Mouse (Mus musculus) embryonic facial prominence, embryonic 15.5 days (tissue): Measurements from ENCODE around the gene Xpc. TPM values are rescaled to one million over a fixed set of nuclear protein-coding genes. Genes with fewer than 3 reads are reported as not detected.
"Not testable (repeated sequence)": the region's sequence is repeated elsewhere in the genome, so short reads cannot be mapped to it uniquely, and the experiment has no call there.

Experiments
- ATAC-seq: fragments of 200-750 bp; cut with Nextera tagmentation; 2 replicates; pipeline ENCODE4 v1.8.0; 2017; ENCODE audit warnings: low read depth, moderate TSS enrichment; ENCODE audit not compliant: insufficient number of reproducible peaks, low FRiP score, low TSS enrichment
- H3K27ac ChIP-seq: fragments of 300-500 bp; sonication (generic); replicated peaks from 2 replicates; pipeline ENCODE4 v1.5.1; 2015; ENCODE audit warnings: mild to moderate bottlenecking, inconsistent platforms
- H3K27me3 ChIP-seq: fragments of 300-500 bp; sonication (generic); 2 replicates; pipeline ENCODE4 v1.6.1; 2015; ENCODE audit warnings: inconsistent platforms
- H3K36me3 ChIP-seq: fragments of 300-500 bp; sonication (generic); 2 replicates; pipeline ENCODE4 v1.6.1; 2015; ENCODE audit warnings: mild to moderate bottlenecking, inconsistent platforms
- H3K4me1 ChIP-seq: fragments of 300-500 bp; sonication (generic); 2 replicates; pipeline ENCODE4 v1.6.1; 2015; ENCODE audit warnings: inconsistent platforms
- H3K4me2 ChIP-seq: fragments of 300-500 bp; sonication (generic); replicated peaks from 2 replicates; pipeline ENCODE4 v1.6.1; 2015; ENCODE audit warnings: mild to moderate bottlenecking, inconsistent platforms
- H3K4me3 ChIP-seq: fragments of 300-500 bp; sonication (generic); replicated peaks from 2 replicates; pipeline ENCODE4 v1.5.1; 2015; ENCODE audit warnings: mild to moderate bottlenecking, inconsistent platforms
- H3K9ac ChIP-seq: fragments of 300-500 bp; sonication (generic); 2 replicates; pipeline ENCODE4 v1.6.1; 2015; ENCODE audit warnings: inconsistent platforms
- H3K9me3 ChIP-seq: fragments of 300-500 bp; sonication (generic); replicated peaks from 2 replicates; pipeline ENCODE4 v1.6.1; 2016; ENCODE audit warnings: inconsistent platforms
- WGBS: fragments of 180-500 bp; shearing (Covaris S2); methylation state at CpG from one replicate; pipeline ENCODE4 v1.1.7; 2015; 5-methylcytosine and 5-hydroxymethylcytosine counted together
- polyA plus RNA-seq: library from polyadenylated mRNA; unstranded; fragments of >200 nt; fragmentation: Nextera tagmentation; extraction: Ambion mirVana; gene quantifications from 2 replicates; pipeline ENCODE4 v1.2.1, GENCODE M21; 2015

The Xpc gene
- polyA plus RNA-seq, 1 experiment from 2014 or later, result 19.7 TPM

GRCm38 (mm10) chr6:91471427-91471826 is 44.3 kb downstream of the Xpc start:
- Histone ChIP-seq H3K36me3 (peaks cover 17% of the 10 kb centered on the region), H3K4me1 (peaks cover 23% of the 10 kb centered on the region)
- not testable (repeated sequence) for H3K4me2 ChIP-seq, H3K27ac ChIP-seq, ATAC-seq, H3K27me3 ChIP-seq, H3K9me3 ChIP-seq, H3K9ac ChIP-seq, H3K4me3 ChIP-seq
- WGBS, result 84% methylated on average over 3 of the region's 3 CpGs

- 76% methylated on average over 2 of the region's 2 CpGs for WGBS
- no peak overlapping the region for H3K27ac ChIP-seq
- no peak overlapping the region for H3K4me3 ChIP-seq
- peaks cover 20% of the 10 kb centered on the region for H3K36me3 ChIP-seq
- H3K9ac ChIP-seq, result no peak overlapping the region
- no peaks in the 10 kb centered on the region for H3K9me3 ChIP-seq
- no peak overlapping the region for H3K4me2 ChIP-seq
- H3K27me3 ChIP-seq, result no peaks in the 10 kb centered on the region
- ATAC-seq, result no peak
- peaks cover 23% of the 10 kb centered on the region for H3K4me1 ChIP-seq
These were observed 45.0 kb downstream of the Xpc start for GRCm38 (mm10) chr6:91470712-91471111.

GRCm38 (mm10) chr6:91467106-91467505 is 48.6 kb downstream of the Xpc start:
- Histone ChIP-seq H3K4me1 (0 out of 2 replicates have a peak, but pooled peaks cover 5% of the 10 kb centered on the region), H3K4me3 (no peak overlapping the region), H3K9ac (no peak overlapping the region), H3K9me3 (no peaks in the 10 kb centered on the region), H3K36me3 (peaks cover 47% of the 10 kb centered on the region), H3K4me2 (no peak overlapping the region), H3K27ac (no peak overlapping the region), H3K27me3 (no peaks in the 10 kb centered on the region)
- WGBS, result 76% methylated on average over 1 of the region's 1 CpGs
- no peak for ATAC-seq

- Histone ChIP-seq H3K27me3 (no peaks in the 10 kb centered on the region), H3K36me3 (peaks cover 47% of the 10 kb centered on the region), H3K27ac (no peak overlapping the region), H3K9me3 (no peaks in the 10 kb centered on the region), H3K4me1 (no peaks in the 10 kb centered on the region), H3K4me2 (no peak overlapping the region), H3K4me3 (no peak overlapping the region), H3K9ac (no peak overlapping the region)
- ATAC-seq, result no peak
- WGBS, result 85% methylated on average over 2 of the region's 2 CpGs
These were observed 49.9 kb downstream of the Xpc start for GRCm38 (mm10) chr6:91465756-91466155.

GRCm38 (mm10) chr6:91459471-91459870 is 56.2 kb downstream of the Xpc start:
- Histone ChIP-seq H3K9me3 (no peaks in the 10 kb centered on the region), H3K9ac (no peak overlapping the region), H3K4me1 (no peaks in the 10 kb centered on the region), H3K27ac (no peak overlapping the region), H3K4me2 (no peak overlapping the region), H3K4me3 (no peak overlapping the region), H3K36me3 (peaks cover 15% of the 10 kb centered on the region; the same call in 1 of the 2 replicates), H3K27me3 (no peaks in the 10 kb centered on the region)
- ATAC-seq, result no peak
- WGBS, result 82% methylated on average over 1 of the region's 1 CpGs

- WGBS, result 40% methylated on average over 5 of the region's 5 CpGs
- H3K27me3 ChIP-seq, result no peaks in the 10 kb centered on the region
- H3K27ac ChIP-seq, result no peak overlapping the region
- H3K9ac ChIP-seq, result no peak overlapping the region
- H3K4me2 ChIP-seq, result no peak overlapping the region
- no peaks in the 10 kb centered on the region for H3K9me3 ChIP-seq
- no peaks in the 10 kb centered on the region for H3K4me1 ChIP-seq
- no peaks in the 10 kb centered on the region for H3K36me3 ChIP-seq
- ATAC-seq, result no peak
- no peak overlapping the region for H3K4me3 ChIP-seq
These were observed 61.1 kb downstream of the Xpc start for GRCm38 (mm10) chr6:91454546-91454945.

GRCm38 (mm10) chr6:91452056-91452455 is 63.6 kb downstream of the Xpc start:
- no peaks in the 10 kb centered on the region for H3K36me3 ChIP-seq
- H3K9ac ChIP-seq, result no peak overlapping the region
- H3K4me3 ChIP-seq, result no peak overlapping the region
- H3K4me2 ChIP-seq, result no peak overlapping the region
- ATAC-seq, result no peak
- no peaks in the 10 kb centered on the region for H3K4me1 ChIP-seq
- H3K27ac ChIP-seq, result no peak overlapping the region
- 0 out of 2 replicates have a peak, but pooled peaks cover 4% of the 10 kb centered on the region for H3K27me3 ChIP-seq
- WGBS, result 44% methylated on average over 1 of the region's 1 CpGs
- H3K9me3 ChIP-seq, result no peaks in the 10 kb centered on the region

GRCm38 (mm10) chr6:91449472-91450225 is 66.0 kb downstream of the Xpc start:
- Histone ChIP-seq H3K4me1 (no peaks in the 10 kb centered on the region), H3K4me2 (no peak overlapping the region), H3K27me3 (0 out of 2 replicates have a peak, but pooled peaks cover 4% of the 10 kb centered on the region), H3K4me3 (no peak overlapping the region), H3K9me3 (no peaks in the 10 kb centered on the region), H3K27ac (no peak overlapping the region), H3K9ac (no peak overlapping the region), H3K36me3 (no peaks in the 10 kb centered on the region)
- ATAC-seq, result no peak
- 57% methylated on average over 3 of the region's 3 CpGs for WGBS

GRCm38 (mm10) chr6:91445316-91445715 is 70.4 kb downstream of the Xpc start:
- H3K9me3 ChIP-seq, result no peaks in the 10 kb centered on the region
- 81% methylated on average over 3 of the region's 3 CpGs for WGBS
- H3K27ac ChIP-seq, result no peak overlapping the region
- H3K36me3 ChIP-seq, result no peaks in the 10 kb centered on the region
- no peak for ATAC-seq
- no peak overlapping the region for H3K4me3 ChIP-seq
- H3K27me3 ChIP-seq, result 0 out of 2 replicates have a peak, but pooled peaks cover 4% of the 10 kb centered on the region
- H3K4me1 ChIP-seq, result peaks cover 6% of the 10 kb centered on the region
- H3K4me2 ChIP-seq, result no peak overlapping the region
- H3K9ac ChIP-seq, result no peak overlapping the region

GRCm38 (mm10) chr6:91441145-91441662 is 74.5 kb downstream of the Xpc start:
- ATAC-seq, result peak; percentile 40; the same call in 1 of the 2 replicates
- no peaks in the 10 kb centered on the region for H3K36me3 ChIP-seq
- 2% methylated on average over 19 of the region's 19 CpGs for WGBS
- peak overlapping the region; percentile 92 for H3K4me2 ChIP-seq
- H3K9ac ChIP-seq, result peak overlapping the region; percentile 46
- H3K4me3 ChIP-seq, result peak overlapping the region; percentile 70
- H3K9me3 ChIP-seq, result no peaks in the 10 kb centered on the region
- peak overlapping the region; percentile 58; the same call in 1 of the 2 replicates for H3K27ac ChIP-seq
- H3K4me1 ChIP-seq, result peaks cover 6% of the 10 kb centered on the region
- peaks cover 10% of the 10 kb centered on the region; the same call in 1 of the 2 replicates for H3K27me3 ChIP-seq

- 2% methylated on average over 30 of the region's 30 CpGs for WGBS
- H3K9ac ChIP-seq, result peak overlapping the region; percentile 46
- H3K36me3 ChIP-seq, result no peaks in the 10 kb centered on the region
- H3K27ac ChIP-seq, result peak overlapping the region; percentile 58
- peak overlapping the region; percentile 92 for H3K4me2 ChIP-seq
- peak overlapping the region; percentile 70 for H3K4me3 ChIP-seq
- ATAC-seq, result peak; percentile 94
- peaks cover 6% of the 10 kb centered on the region for H3K4me1 ChIP-seq
- peaks cover 10% of the 10 kb centered on the region; the same call in 1 of the 2 replicates for H3K27me3 ChIP-seq
- no peaks in the 10 kb centered on the region for H3K9me3 ChIP-seq
These were observed 75.1 kb downstream of the Xpc start for GRCm38 (mm10) chr6:91440474-91441144.
